Mouse (Mus musculus) urinary bladder, postnatal 25 days (tissue): ENCODE measurements around the gene Gm11627.
A peak's percentile ranks its signal among the peaks of the same experiment; 100 is the strongest.

ENCODE experiments used
- DNase-seq: peaks from one replicate; pipeline ENCODE4 v3.0.0; 2022; ENCODE audit warnings: low spot score

Gene Gm11627

GRCm38 (mm10) chr11:102602816-102603495 is 23.7 kb upstream of the Gm11627 start:
- no peak for DNase-seq

GRCm38 (mm10) chr11:102599912-102600311 is 20.7 kb upstream of the Gm11627 start:
- DNase-seq: no peak

GRCm38 (mm10) chr11:102595341-102595820 is 16.1 kb upstream of the Gm11627 start:
- no peak for DNase-seq

GRCm38 (mm10) chr11:102587554-102587953 is 8.3 kb upstream of the Gm11627 start:
- no peak for DNase-seq

GRCm38 (mm10) chr11:102586445-102587130 is 7.3 kb upstream of the Gm11627 start:
- DNase-seq: no peak

GRCm38 (mm10) chr11:102582736-102583135 is 3.5 kb upstream of the Gm11627 start:
- no peak for DNase-seq

- DNase-seq: no peak
These were observed 2.9 kb upstream of the Gm11627 start for GRCm38 (mm10) chr11:102582016-102582610.

GRCm38 (mm10) chr11:102581281-102582015 is 2.2 kb upstream of the Gm11627 start:
- no peak for DNase-seq

GRCm38 (mm10) chr11:102580034-102580330 is 721 bp upstream of the Gm11627 start:
- no peak for DNase-seq

GRCm38 (mm10) chr11:102578341-102579118 is 731 bp downstream of the Gm11627 start:
- DNase-seq: peak; percentile 91

- no peak for DNase-seq
These were observed 3.1 kb downstream of the Gm11627 start for GRCm38 (mm10) chr11:102576050-102576754.

- no peak for DNase-seq
These were observed 4.2 kb downstream of the Gm11627 start for GRCm38 (mm10) chr11:102575034-102575433.

- peak; percentile 96 for DNase-seq
These were observed 6.2 kb downstream of the Gm11627 start for GRCm38 (mm10) chr11:102572866-102573663.

- no peak for DNase-seq
These were observed 10.4 kb downstream of the Gm11627 start for GRCm38 (mm10) chr11:102568756-102569377.

GRCm38 (mm10) chr11:102568191-102568590 is 11.1 kb downstream of the Gm11627 start:
- DNase-seq: no peak

GRCm38 (mm10) chr11:102567723-102568122 is 11.5 kb downstream of the Gm11627 start:
- DNase-seq: no peak

GRCm38 (mm10) chr11:102567157-102567556 is 12.1 kb downstream of the Gm11627 start:
- DNase-seq: no peak

- no peak for DNase-seq
These were observed 13.0 kb downstream of the Gm11627 start for GRCm38 (mm10) chr11:102566290-102566689.

GRCm38 (mm10) chr11:102565741-102566140 is 13.5 kb downstream of the Gm11627 start:
- no peak for DNase-seq
